Mouse (Mus musculus): ENCODE results near the gene Pygo1. TPM values are rescaled to one million over a fixed set of nuclear protein-coding genes. Genes with fewer than 3 reads are reported as not detected.
A peak's percentile ranks its signal among the peaks of the same experiment; 100 is the strongest.

The Pygo1 gene
- total and polyA plus RNA-seq, 2 experiments from 2014 or later: 9.6 to 41.7 TPM

DNA sequence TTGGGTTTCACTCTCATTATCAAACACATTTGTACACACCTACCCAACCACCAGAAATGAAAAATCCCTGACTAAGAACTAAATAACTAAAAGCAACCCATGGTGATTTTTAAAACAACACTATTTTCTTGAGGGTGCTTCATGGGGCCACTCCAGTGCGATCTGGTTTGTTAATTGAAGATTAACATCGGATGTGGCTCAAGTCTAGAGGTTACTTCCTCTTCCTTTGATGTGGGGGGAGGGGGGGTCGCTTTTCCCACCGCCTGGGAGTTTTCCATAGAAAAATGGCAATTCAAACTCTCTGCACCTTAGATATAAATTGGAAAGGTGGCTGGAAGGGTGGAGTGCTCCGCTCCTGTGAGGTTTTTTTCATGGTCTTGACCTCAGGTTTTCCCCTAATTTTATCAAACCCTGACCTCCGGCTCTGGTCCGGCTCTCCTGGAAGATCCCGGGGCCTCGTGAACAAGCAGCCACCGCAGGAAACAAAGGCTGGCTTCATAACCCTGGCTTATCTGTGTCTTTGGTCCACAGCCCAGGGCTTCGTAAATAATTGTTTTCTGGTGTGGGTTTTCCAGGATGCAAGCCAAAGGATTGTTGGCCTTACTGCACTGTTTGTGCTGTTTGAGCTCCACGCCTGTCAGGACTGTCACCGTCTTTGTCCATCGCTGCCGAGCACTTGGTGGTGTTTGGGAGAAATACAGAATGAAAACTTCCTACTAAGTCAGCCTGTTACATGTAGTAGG, 44.2 kb upstream of the Pygo1 start:
- ATAC-seq: no peak

DNA sequence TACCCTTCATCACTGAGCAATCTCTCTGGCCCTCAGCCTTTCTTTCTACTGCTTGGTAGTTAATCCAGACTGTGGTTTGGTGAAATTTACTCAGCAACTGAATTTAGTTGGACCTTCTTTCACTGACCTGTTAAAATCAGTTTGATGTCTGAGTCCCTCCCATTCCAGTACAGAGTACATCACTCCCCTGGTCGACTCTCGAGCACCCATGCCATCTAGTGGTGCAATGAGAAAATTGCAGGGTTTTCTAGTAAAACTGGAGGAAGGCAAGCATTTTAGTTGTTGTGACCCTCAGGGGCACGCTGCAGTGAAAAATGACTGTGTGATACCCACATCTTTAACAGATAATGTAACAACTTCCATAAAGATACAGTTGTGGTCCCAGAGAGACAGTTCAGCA, 41.5 kb upstream of the Pygo1 start:
- Histone ChIP-seq H3K36me3 (ENCODE audit: insufficient read depth) (no peaks in the 10 kb centered on the region), H3K9ac (no peak overlapping the region), H3K9me3 (ENCODE audit: low read length) (no peaks in the 10 kb centered on the region), H3K4me2 (ENCODE audit: low read depth) (no peak overlapping the region), H3K4me3 (ENCODE audit: low read depth, low read length) (no peak overlapping the region), H3K27me3 (ENCODE audit: insufficient read depth, low read length) (peaks cover under 1% of the 10 kb centered on the region; the same call in 1 of the 2 replicates), H3K4me1 (ENCODE audit: insufficient read depth) (no peaks in the 10 kb centered on the region), H3K27ac (ENCODE audit: low read depth, low read length) (no peak overlapping the region)
- ATAC-seq (peak; percentile 88), DNase-seq (peak; percentile 81)
- WGBS: 12% methylated on average over 3 of the region's 3 CpGs
- peak; percentile 93 for TF ChIP-seq CTCF (IDR thresholded peaks at IDR 0.05; ENCODE audit: low read depth)

More for the DNA sequence above, 44.2 kb upstream of the Pygo1 start:
- no peaks in the 10 kb centered on the region for H3K36me3 ChIP-seq (ENCODE audit: insufficient read depth)
- H3K4me2 ChIP-seq (ENCODE audit: low read depth): no peak overlapping the region
- H3K9me3 ChIP-seq (ENCODE audit: low read length): no peaks in the 10 kb centered on the region
- DNase-seq: no peak
- 23% methylated on average over 15 of the region's 15 CpGs for WGBS
- H3K9ac ChIP-seq: no peak overlapping the region
- H3K27me3 ChIP-seq (ENCODE audit: insufficient read depth, low read length): peaks cover 4% of the 10 kb centered on the region; the same call in 1 of the 2 replicates
- H3K4me3 ChIP-seq (ENCODE audit: low read depth, low read length): no peak overlapping the region
- H3K4me1 ChIP-seq (ENCODE audit: insufficient read depth): no peaks in the 10 kb centered on the region
- no peak for TF ChIP-seq CTCF (IDR thresholded peaks at IDR 0.05; ENCODE audit: low read depth)
- H3K27ac ChIP-seq (ENCODE audit: low read depth, low read length): no peak overlapping the region

DNA sequence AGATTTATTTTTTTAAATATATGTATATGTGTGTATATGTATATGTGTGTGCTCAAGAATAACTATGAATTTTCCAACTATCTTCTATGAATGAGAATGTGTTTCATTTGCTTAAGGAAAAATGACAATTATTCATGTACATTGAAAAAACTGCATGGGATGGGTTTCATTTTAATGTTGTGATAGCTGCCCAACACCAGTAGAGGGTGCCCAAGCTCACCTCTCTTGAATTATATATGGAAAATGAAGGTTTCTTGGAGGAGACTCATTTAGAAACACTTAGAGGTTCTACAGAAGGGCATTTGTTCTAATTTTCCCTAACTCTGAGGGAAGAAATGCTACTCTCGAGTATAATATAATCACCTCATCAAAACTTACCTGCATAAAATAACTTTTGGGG, 35.7 kb upstream of the Pygo1 start:
- TF ChIP-seq CTCF (IDR thresholded peaks at IDR 0.05; ENCODE audit: low read depth): peak; percentile 71
- Histone ChIP-seq H3K27me3 (ENCODE audit: insufficient read depth, low read length) (no peaks in the 10 kb centered on the region), H3K4me1 (ENCODE audit: insufficient read depth) (no peaks in the 10 kb centered on the region), H3K4me3 (ENCODE audit: low read depth, low read length) (no peak overlapping the region), H3K9me3 (ENCODE audit: low read length) (no peaks in the 10 kb centered on the region), H3K9ac (no peak overlapping the region), H3K4me2 (ENCODE audit: low read depth) (no peak overlapping the region), H3K36me3 (ENCODE audit: insufficient read depth) (no peaks in the 10 kb centered on the region), H3K27ac (ENCODE audit: low read depth, low read length) (no peak overlapping the region)
- DNase-seq (peak; percentile 66), ATAC-seq (0 out of 2 replicates have a peak, but pooled peaks have one; percentile 36)
- WGBS: 82% methylated on average over 1 of the region's 1 CpGs

DNA sequence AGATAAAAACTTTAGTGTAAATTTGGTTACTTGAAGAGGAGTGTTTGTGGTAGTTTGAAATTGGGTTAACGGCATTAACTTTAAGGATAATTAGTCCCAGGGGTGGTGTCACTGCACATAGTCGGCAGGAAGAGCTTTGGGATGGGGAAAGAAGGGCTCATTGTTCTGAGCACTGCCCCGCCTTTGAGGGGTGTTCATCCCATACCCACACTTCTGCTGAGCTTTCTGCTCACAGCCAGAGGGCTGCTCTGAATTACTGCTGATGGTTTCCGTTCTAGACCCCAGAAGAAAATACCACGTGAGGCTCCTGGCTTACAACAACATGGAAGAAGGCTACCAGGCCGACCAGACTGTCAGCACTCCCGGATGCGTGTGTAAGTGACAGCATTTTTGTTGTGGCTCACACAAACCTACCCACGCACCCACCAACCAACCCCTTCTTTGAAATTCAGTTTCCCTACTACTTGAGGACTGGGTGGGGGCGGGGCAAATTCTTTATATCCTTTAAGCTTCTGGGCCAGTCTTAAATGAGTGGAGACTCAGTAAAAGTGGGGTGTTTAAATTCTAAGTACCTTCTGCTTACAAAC, 34.9 kb upstream of the Pygo1 start:
- 77% methylated on average over 10 of the region's 10 CpGs for WGBS
- no peaks in the 10 kb centered on the region for H3K4me1 ChIP-seq (ENCODE audit: insufficient read depth)
- no peaks in the 10 kb centered on the region for H3K9me3 ChIP-seq (ENCODE audit: low read length)
- no peak overlapping the region for H3K4me3 ChIP-seq (ENCODE audit: low read depth, low read length)
- DNase-seq: no peak
- H3K4me2 ChIP-seq (ENCODE audit: low read depth): no peak overlapping the region
- TF ChIP-seq CTCF (IDR thresholded peaks at IDR 0.05; ENCODE audit: low read depth): no peak
- no peaks in the 10 kb centered on the region for H3K27me3 ChIP-seq (ENCODE audit: insufficient read depth, low read length)
- no peak overlapping the region for H3K27ac ChIP-seq (ENCODE audit: low read depth, low read length)
- no peaks in the 10 kb centered on the region for H3K36me3 ChIP-seq (ENCODE audit: insufficient read depth)
- ATAC-seq: no peak
- H3K9ac ChIP-seq: no peak overlapping the region

DNA sequence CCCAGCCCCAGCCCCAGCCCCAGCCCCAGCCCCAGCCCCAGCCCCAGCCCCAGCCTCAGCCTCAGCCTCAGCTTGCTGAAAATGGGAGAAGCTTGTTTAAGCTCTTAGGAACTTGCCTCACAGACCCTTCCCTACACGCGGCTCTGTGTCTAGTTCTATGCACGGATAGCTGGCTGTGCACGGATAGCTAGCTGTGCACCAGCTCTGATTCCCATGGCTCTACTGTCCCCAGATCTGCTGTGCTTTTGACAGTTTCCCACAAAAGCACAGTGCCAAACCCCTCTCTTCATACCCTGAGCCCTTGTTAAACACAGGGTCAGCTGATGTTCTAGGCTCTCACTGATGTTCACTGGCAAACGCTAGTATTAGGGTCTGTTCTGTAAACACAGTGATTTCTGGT, 32.7 kb upstream of the Pygo1 start:
- no peak for ATAC-seq
- WGBS: 90% methylated on average over 5 of the region's 5 CpGs
- H3K27me3 ChIP-seq (ENCODE audit: insufficient read depth, low read length): no peaks in the 10 kb centered on the region
- no peaks in the 10 kb centered on the region for H3K9me3 ChIP-seq (ENCODE audit: low read length)
- no peak overlapping the region for H3K27ac ChIP-seq (ENCODE audit: low read depth, low read length)
- H3K4me2 ChIP-seq (ENCODE audit: low read depth): no peak overlapping the region
- H3K4me3 ChIP-seq (ENCODE audit: low read depth, low read length): no peak overlapping the region
- H3K4me1 ChIP-seq (ENCODE audit: insufficient read depth): no peaks in the 10 kb centered on the region
- no peak for DNase-seq
- no peak for TF ChIP-seq CTCF (IDR thresholded peaks at IDR 0.05; ENCODE audit: low read depth)
- H3K36me3 ChIP-seq (ENCODE audit: insufficient read depth): no peaks in the 10 kb centered on the region
- no peak overlapping the region for H3K9ac ChIP-seq

DNA sequence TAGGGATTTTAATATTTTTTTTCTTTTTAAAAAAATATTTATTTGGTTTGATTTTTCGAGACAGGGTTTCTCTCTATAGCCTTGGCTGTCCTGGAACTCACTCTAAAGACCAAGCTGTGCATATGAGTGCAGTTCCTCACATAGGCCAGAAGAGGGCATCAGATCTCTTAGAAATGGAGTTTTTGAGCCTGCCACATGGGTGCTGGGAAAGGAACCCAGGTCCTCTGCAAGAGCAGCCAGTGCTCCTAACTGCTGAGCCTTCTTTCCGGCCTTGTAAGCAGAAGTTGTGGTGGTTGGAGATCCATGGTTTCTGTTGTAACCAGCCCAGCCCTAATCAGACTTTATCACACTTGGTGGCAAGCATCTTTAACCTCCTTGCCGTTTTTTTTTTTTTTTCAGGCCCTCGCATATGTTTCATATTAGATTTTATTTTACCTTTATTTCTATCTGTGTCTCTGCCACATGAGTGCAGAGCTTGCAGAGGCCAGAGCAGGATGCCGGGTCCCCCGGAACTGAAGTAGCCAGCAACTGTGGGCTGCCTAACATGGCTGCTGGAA, 30.6 kb upstream of the Pygo1 start:
- WGBS: 94% methylated on average over 6 of the region's 6 CpGs

DNA sequence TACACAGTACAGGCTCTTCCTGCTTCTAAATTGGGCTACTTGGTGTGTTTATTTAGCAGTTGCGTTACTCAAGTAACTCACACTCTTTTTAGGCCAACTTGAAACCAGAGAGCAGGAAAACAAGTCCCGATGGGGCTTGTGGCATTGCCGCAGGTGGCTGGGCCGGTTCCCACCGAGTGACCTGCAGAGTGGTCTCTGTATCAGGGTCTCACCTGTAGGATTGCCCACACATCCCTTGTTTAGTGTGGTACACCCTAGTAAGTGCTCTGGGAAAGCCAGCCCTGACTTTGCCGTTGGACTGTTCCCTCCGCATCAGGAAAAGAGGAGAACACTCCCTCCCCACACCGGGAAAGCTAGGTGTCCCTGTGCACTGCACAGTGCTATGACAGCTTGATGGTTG, 23.4 kb upstream of the Pygo1 start:
- Histone ChIP-seq H3K4me2 (ENCODE audit: low read depth) (no peak overlapping the region), H3K4me3 (ENCODE audit: low read depth, low read length) (no peak overlapping the region), H3K36me3 (ENCODE audit: insufficient read depth) (no peaks in the 10 kb centered on the region), H3K27ac (ENCODE audit: low read depth, low read length) (no peak overlapping the region), H3K27me3 (ENCODE audit: insufficient read depth, low read length) (no peaks in the 10 kb centered on the region), H3K9ac (no peak overlapping the region), H3K4me1 (ENCODE audit: insufficient read depth) (no peaks in the 10 kb centered on the region), H3K9me3 (ENCODE audit: low read length) (no peaks in the 10 kb centered on the region)
- DNase-seq (no peak), ATAC-seq (no peak)
- WGBS: 88% methylated on average over 8 of the region's 8 CpGs
- TF ChIP-seq CTCF (IDR thresholded peaks at IDR 0.05; ENCODE audit: low read depth): no peak

More for the DNA sequence above, 30.6 kb upstream of the Pygo1 start:
- ATAC-seq (no peak), DNase-seq (no peak)
- Histone ChIP-seq H3K4me3 (ENCODE audit: low read depth, low read length) (no peak overlapping the region), H3K4me2 (ENCODE audit: low read depth) (no peak overlapping the region), H3K27me3 (ENCODE audit: insufficient read depth, low read length) (no peaks in the 10 kb centered on the region), H3K4me1 (ENCODE audit: insufficient read depth) (no peaks in the 10 kb centered on the region), H3K27ac (ENCODE audit: low read depth, low read length) (no peak overlapping the region), H3K9ac (no peak overlapping the region), H3K36me3 (ENCODE audit: insufficient read depth) (no peaks in the 10 kb centered on the region), H3K9me3 (ENCODE audit: low read length) (no peaks in the 10 kb centered on the region)
- 0 out of 2 replicates have a peak, but pooled peaks have one; percentile 24 for TF ChIP-seq CTCF (IDR thresholded peaks at IDR 0.05; ENCODE audit: low read depth)
